Mouse (Mus musculus): Measurements from ENCODE around the gene Cyth3. TPM values are rescaled to one million over a fixed set of nuclear protein-coding genes. Genes with fewer than 3 reads are reported as not detected.

Cyth3 gene
- polyA plus RNA-seq, 1 experiment, result 39.8 TPM

DNA sequence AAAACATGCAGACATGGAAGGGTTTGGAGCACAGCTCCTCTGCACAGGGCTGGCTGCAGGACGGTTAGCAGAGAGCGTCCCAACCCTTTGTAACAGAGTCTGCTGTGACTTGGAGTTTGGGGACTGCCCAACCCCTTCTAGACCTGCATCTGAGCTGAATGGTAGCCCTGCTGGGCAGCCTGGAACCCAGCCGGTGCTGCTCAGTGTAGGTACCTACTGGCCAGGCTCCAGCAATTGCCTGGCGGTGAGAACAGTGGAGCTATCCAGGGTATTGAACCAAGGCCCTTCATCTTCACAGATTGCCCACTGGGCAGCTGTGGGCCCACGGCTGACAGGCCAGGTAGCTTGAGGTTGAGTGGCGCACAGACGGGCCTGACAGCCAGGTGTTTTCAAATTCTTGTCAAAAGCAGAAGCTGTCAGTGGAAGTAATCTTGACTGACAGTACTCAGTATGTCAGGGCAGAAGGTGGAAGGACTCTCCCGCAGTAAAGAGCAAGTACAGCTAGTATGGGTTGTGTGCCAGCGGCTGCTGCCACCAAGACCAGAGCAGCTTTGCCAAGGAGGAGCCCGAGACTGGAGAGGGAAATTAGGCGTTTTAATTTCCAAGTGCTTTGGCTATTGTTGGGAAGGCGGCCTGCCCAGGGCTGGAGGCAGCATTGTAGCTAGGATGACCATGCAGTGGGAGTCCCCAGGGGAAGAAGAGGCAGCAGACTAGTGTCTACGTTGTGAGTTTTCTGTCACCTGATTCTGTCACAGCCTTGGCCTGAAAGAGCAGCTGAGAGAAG, 82.8 kb downstream of the Cyth3 start:
- H3K27ac ChIP-seq (ENCODE audit: insufficient read depth, low read length), result no peak overlapping the region
- no peak overlapping the region for H3K4me3 ChIP-seq (replicated peaks; ENCODE audit: insufficient read depth, low read depth, low read length)
- peak; percentile 69 for DNase-seq
- H3K4me1 ChIP-seq (ENCODE audit: control insufficient read depth, insufficient read depth, low read length), result peaks cover 19% of the 10 kb centered on the region
- WGBS, result 18% methylated on average over 13 of the region's 13 CpGs
- no peak for TF ChIP-seq POLR2A (IDR thresholded peaks at IDR 0.05; ENCODE audit: borderline replicate concordance, insufficient read depth, low read length)
- TF ChIP-seq CTCF (IDR thresholded peaks at IDR 0.05; ENCODE audit: borderline replicate concordance, insufficient read depth, low read depth, low read length), result no peak
- no peaks in the 10 kb centered on the region for H3K27me3 ChIP-seq (ENCODE audit: control insufficient read depth, insufficient read depth, low read length)

- DNase-seq, result no peak
- no peak for TF ChIP-seq POLR2A (IDR thresholded peaks at IDR 0.05; ENCODE audit: borderline replicate concordance, insufficient read depth, low read length)
- no peak for TF ChIP-seq CTCF (IDR thresholded peaks at IDR 0.05; ENCODE audit: borderline replicate concordance, insufficient read depth, low read depth, low read length)
- Histone ChIP-seq H3K27me3 (ENCODE audit: control insufficient read depth, insufficient read depth, low read length) (no peaks in the 10 kb centered on the region), H3K27ac (ENCODE audit: insufficient read depth, low read length) (no peak overlapping the region), H3K4me3 (replicated peaks; ENCODE audit: insufficient read depth, low read depth, low read length) (no peak overlapping the region), H3K4me1 (ENCODE audit: control insufficient read depth, insufficient read depth, low read length) (peaks cover 19% of the 10 kb centered on the region)
- WGBS, result 59% methylated on average over 1 of the region's 1 CpGs
Measured at GRCm38 (mm10) chr5:143705659-143705982, 83.4 kb downstream of the Cyth3 start.

DNA sequence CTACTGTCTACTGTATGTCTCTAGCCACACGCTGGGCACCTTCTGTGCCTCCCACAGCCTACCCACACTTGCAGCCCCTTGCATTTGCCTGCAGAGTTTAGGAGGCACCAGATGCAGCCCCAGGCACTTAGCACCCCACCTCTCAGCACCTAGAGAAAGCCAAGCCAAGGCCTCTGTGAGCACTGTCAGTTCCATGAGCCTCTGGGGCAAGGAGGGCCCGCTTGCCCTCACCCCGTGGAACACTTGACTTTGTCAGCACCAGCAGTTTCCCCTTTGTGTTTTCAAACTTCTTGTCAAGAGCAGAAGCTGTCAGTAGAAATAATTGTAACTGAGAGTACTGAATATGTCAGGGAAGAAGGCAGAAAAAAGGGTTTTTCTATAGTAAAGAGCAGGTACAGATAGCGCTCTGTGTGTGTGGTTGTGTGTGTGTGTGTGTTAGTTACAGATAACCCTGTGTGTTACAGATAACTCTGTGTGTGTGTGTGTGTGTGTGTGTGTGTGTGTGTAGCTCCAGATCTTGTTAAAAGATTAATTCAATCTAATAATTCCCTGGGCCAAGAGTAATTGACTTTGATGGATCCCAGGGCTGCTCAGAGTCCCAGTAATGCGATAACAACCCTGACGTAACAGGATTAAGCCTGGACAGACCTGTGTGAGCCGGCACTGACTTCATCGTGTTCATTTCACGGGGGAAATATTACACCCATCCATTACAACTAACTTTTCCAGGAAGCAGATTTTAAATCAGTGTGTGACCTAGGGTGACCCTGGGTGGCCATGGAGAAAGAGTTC, 84.0 kb downstream of the Cyth3 start:
- no peak for DNase-seq
- peaks cover 19% of the 10 kb centered on the region for H3K4me1 ChIP-seq (ENCODE audit: control insufficient read depth, insufficient read depth, low read length)
- no peaks in the 10 kb centered on the region for H3K27me3 ChIP-seq (ENCODE audit: control insufficient read depth, insufficient read depth, low read length)
- H3K27ac ChIP-seq (ENCODE audit: insufficient read depth, low read length), result no peak overlapping the region
- TF ChIP-seq CTCF (IDR thresholded peaks at IDR 0.05; ENCODE audit: borderline replicate concordance, insufficient read depth, low read depth, low read length), result no peak
- no peak for TF ChIP-seq POLR2A (IDR thresholded peaks at IDR 0.05; ENCODE audit: borderline replicate concordance, insufficient read depth, low read length)
- 79% methylated on average over 9 of the region's 9 CpGs for WGBS
- no peak overlapping the region for H3K4me3 ChIP-seq (replicated peaks; ENCODE audit: insufficient read depth, low read depth, low read length)

GRCm38 (mm10) chr5:143706822-143707200, 84.6 kb downstream of the Cyth3 start:
- no peak for TF ChIP-seq POLR2A (IDR thresholded peaks at IDR 0.05; ENCODE audit: borderline replicate concordance, insufficient read depth, low read length)
- TF ChIP-seq CTCF (IDR thresholded peaks at IDR 0.05; ENCODE audit: borderline replicate concordance, insufficient read depth, low read depth, low read length), result no peak
- WGBS, result 93% methylated on average over 7 of the region's 7 CpGs
- DNase-seq, result no peak
- Histone ChIP-seq H3K27ac (ENCODE audit: insufficient read depth, low read length) (no peak overlapping the region), H3K4me1 (ENCODE audit: control insufficient read depth, insufficient read depth, low read length) (peaks cover 19% of the 10 kb centered on the region), H3K27me3 (ENCODE audit: control insufficient read depth, insufficient read depth, low read length) (no peaks in the 10 kb centered on the region), H3K4me3 (replicated peaks; ENCODE audit: insufficient read depth, low read depth, low read length) (no peak overlapping the region)

DNA sequence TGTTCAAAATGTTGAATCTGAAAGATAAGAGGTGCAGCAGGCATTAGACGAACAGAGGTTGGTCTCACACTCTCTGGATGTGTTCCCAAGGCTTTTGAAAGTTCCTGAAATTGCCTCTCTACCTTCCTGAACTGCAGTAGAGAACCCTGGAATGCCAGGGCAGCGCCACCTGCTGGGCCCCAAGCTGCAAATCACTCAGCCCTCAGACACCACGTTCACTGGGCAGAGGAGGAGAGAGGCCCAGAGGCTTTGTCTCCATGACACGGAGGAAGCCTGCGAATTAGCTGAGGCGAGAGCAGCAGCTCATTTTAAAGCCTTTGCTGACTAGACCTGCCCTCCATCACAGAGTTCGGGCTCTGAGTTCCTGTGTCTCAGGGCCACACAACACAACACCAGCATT, 89.1 kb downstream of the Cyth3 start:
- DNase-seq, result peak; percentile 49 to 55
- no peaks in the 10 kb centered on the region for H3K27me3 ChIP-seq (ENCODE audit: control insufficient read depth, insufficient read depth, low read length)
- H3K27ac ChIP-seq (ENCODE audit: insufficient read depth, low read length), result no peak overlapping the region
- TF ChIP-seq POLR2A (IDR thresholded peaks at IDR 0.05; ENCODE audit: borderline replicate concordance, insufficient read depth, low read length) (no peak), CTCF (IDR thresholded peaks at IDR 0.05; ENCODE audit: borderline replicate concordance, insufficient read depth, low read depth, low read length) (peak; percentile 77)
- no peaks in the 10 kb centered on the region for H3K4me1 ChIP-seq (ENCODE audit: control insufficient read depth, insufficient read depth, low read length)
- no peak overlapping the region for H3K4me3 ChIP-seq (replicated peaks; ENCODE audit: insufficient read depth, low read depth, low read length)
- 9% methylated on average over 7 of the region's 7 CpGs for WGBS

- no peak for TF ChIP-seq CTCF (IDR thresholded peaks at IDR 0.05; ENCODE audit: borderline replicate concordance, insufficient read depth, low read depth, low read length)
- no peak for TF ChIP-seq POLR2A (IDR thresholded peaks at IDR 0.05; ENCODE audit: borderline replicate concordance, insufficient read depth, low read length)
- 79% methylated on average over 14 of the region's 14 CpGs for WGBS
- no peak overlapping the region for H3K4me3 ChIP-seq (replicated peaks; ENCODE audit: insufficient read depth, low read depth, low read length)
- H3K27me3 ChIP-seq (ENCODE audit: control insufficient read depth, insufficient read depth, low read length), result no peaks in the 10 kb centered on the region
- no peak for DNase-seq
- H3K4me1 ChIP-seq (ENCODE audit: control insufficient read depth, insufficient read depth, low read length), result no peaks in the 10 kb centered on the region
- no peak overlapping the region for H3K27ac ChIP-seq (ENCODE audit: insufficient read depth, low read length)
Measured at GRCm38 (mm10) chr5:143712011-143712800, 90.0 kb downstream of the Cyth3 start.

DNA sequence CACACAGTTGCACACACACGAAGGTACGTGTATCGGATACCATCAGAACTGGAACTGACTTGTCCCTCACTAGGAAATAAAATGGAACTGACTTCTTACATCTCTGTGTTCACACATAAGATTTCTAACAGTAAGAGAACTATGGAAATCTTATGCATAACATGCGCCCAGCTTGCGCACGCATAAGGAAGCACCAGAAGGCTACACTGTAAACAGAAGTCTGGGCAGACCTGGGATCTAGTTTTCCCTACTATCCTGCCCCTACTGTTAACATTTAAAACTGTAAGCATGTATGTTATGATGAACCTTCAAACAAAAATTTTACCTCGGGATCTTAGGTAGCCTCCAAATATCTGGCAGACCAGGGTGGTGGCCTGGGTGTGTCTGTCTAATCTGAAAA, 99.7 kb downstream of the Cyth3 start:
- no peak for DNase-seq
- no peaks in the 10 kb centered on the region for H3K4me1 ChIP-seq (ENCODE audit: control insufficient read depth, insufficient read depth, low read length)
- no peak for TF ChIP-seq CTCF (IDR thresholded peaks at IDR 0.05; ENCODE audit: borderline replicate concordance, insufficient read depth, low read depth, low read length)
- no peak for TF ChIP-seq POLR2A (IDR thresholded peaks at IDR 0.05; ENCODE audit: borderline replicate concordance, insufficient read depth, low read length)
- no peaks in the 10 kb centered on the region for H3K27me3 ChIP-seq (ENCODE audit: control insufficient read depth, insufficient read depth, low read length)
- H3K4me3 ChIP-seq (replicated peaks; ENCODE audit: insufficient read depth, low read depth, low read length), result no peak overlapping the region
- WGBS, result 96% methylated on average over 7 of the region's 7 CpGs
- no peak overlapping the region for H3K27ac ChIP-seq (ENCODE audit: insufficient read depth, low read length)

Data from cerebellum, adult 2 months (tissue).